Mouse (Mus musculus) layer of hippocampus, adult 2 months (tissue): ENCODE data around the gene Hdac2. TPM values are rescaled to one million over a fixed set of nuclear protein-coding genes. Genes with fewer than 3 reads are reported as not detected.

ENCODE experiments used
- DNase-seq, 2 experiments: peaks; one replicate each; pipeline ENCODE4 v3.0.0; 2022; ENCODE audit warnings: low spot score in 2 of 2
- H3K27ac ChIP-seq: fragments of 200-600 bp; 2 replicates; pipeline ENCODE4 v1.8.1; 2022
- H3K4me3 ChIP-seq: fragments of 200-600 bp; 2 replicates; pipeline ENCODE4 v1.8.1; 2022; ENCODE audit warnings: mild to moderate bottlenecking
- CTCF ChIP-seq: fragments of 200-600 bp; conservative IDR thresholded peaks from 2 replicates; pipeline ENCODE4 v1.8.1; 2022; ENCODE audit warnings: antibody characterized with exemption, mild to moderate bottlenecking, moderate library complexity
- long read RNA-seq, 2 experiments: library from polyadenylated mRNA; stranded (forward); transcript quantifications; one replicate each; pipeline ENCODE4 v2.0.0; 2021; ENCODE audit warnings: borderline mapping rate in 2 of 2
- total RNA-seq, 2 experiments: library from RNA; stranded (reverse); gene quantifications; 2 replicates each; pipeline ENCODE4 v1.2.3; 2021

Gene Hdac2
- total RNA-seq: 10 to 100 TPM; 91.7 to 92.2 TPM
- long read RNA-seq, experiment 1, transcript Hdac2-201 (14 exons, 2,005 nt): major isoform, 56 of 63 reads
- long read RNA-seq, experiment 1, partial matches to known transcripts: 1 of 63 reads
- long read RNA-seq, experiment 1, other reads (novel, unspliced or antisense): 5 of 63 reads
- long read RNA-seq, experiment 2, transcript Hdac2-201 (14 exons, 2,005 nt): major isoform, 106 of 114 reads
- long read RNA-seq, experiment 2, partial matches to known transcripts: 4 of 114 reads
- long read RNA-seq, experiment 2, other reads (novel, unspliced or antisense): 4 of 114 reads

DNA sequence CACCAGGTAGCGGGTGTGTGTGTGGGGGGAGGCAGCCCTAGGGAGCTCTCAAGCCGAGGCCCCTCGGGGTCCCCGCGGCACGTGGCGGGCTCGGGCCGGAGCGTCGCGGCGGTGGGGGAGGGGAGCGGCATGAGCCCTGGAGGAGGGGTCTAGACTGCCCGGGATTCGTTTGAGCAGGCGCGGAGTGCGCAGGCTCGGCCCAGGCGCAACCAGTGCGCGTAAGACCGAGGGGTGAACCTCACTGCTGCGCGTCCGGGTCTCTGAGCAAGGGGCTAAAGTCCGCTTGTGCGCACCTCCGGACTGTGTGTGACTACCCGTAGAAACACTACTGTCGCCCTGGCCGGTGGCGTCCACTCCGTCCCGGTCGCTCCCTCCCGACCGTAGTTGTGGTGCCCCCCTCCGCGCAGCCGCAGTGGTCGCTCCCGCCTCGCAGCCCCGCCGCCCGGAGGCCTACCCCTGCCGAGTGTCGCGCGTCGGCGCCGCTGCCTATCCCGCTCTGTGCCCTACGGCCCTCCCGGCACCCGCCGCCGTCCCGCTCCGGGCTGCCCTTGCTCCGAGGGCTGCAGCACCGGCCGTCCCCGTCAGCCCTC is at the start of gene Hdac2:
Hdac2 (plus strand) TSS at position 459 of the 590 bp plus-strand sequence.
- DNase-seq: peak; percentile 84 to 87
- Histone ChIP-seq H3K27ac (peak within 1 kb of the TSS; percentile 100), H3K4me3 (peak within 1 kb of the TSS; percentile 81)
- TF ChIP-seq CTCF: peak; percentile 14; the same call in 1 of the 2 replicates

DNA sequence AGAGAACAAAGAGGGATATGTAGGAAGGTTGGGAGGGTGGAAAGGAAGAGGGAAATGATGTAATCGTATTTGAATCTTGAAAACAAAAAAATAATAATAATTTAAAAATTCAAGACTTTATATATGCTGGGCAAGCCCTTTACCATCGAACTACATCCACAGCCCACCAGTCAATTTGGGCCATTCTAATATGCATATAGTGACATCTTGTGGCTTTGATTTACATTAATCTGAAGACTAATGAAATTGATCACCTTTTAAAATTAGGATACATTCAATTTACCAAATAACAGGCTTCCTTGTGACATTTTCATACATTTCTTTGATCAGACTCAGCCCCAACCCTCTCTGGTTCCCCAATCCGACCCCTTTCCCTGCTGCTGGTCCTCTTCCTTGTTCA is 46.1 kb upstream of the Hdac2 start:
- no peak overlapping the region for H3K4me3 ChIP-seq
- no peak for DNase-seq
- TF ChIP-seq CTCF: peak; percentile 43
- H3K27ac ChIP-seq: no peak overlapping the region

DNA sequence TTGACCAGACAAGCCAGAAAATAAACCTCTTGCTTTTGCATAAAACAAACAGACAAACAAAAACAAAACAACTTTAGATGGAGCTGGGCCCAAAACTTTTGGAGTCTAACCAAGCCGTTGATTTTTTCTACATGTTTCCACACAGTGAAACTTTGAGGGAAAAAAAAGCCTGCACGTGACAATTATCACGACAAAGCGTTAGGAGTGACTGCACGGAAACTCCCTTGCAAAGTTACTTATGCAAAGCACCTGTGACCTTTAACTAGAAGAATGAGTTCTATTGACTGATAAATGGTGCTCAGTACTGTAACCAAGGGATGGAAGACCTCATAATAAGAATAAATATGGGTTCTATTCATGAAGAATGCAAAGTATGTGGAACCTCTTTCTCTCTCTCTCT is 38.5 kb upstream of the Hdac2 start:
- DNase-seq: no peak
- no peak for TF ChIP-seq CTCF
- Histone ChIP-seq H3K4me3 (no peak overlapping the region), H3K27ac (no peak overlapping the region)

DNA sequence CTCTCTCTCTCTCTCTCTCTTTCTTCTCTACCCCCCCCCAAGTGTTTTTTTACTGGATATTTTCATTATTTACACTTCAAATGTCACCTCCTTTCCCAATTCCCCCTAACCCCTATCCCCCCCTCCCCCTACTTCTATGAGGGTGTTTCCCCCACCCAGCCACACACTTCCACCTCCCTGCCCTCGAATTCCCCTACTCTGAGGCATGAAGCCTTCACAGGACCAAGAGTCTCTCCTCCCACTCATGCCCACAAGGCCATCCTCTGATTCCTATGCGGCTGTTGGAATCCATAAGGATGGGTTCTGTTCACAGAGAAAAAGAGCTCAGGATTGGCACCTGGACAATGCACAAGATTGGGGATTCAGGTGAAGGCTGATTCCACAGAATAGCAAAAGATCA is 38.1 kb upstream of the Hdac2 start:
- Histone ChIP-seq H3K27ac (no peak overlapping the region), H3K4me3 (no peak overlapping the region)
- no peak for DNase-seq
- TF ChIP-seq CTCF: no peak

DNA sequence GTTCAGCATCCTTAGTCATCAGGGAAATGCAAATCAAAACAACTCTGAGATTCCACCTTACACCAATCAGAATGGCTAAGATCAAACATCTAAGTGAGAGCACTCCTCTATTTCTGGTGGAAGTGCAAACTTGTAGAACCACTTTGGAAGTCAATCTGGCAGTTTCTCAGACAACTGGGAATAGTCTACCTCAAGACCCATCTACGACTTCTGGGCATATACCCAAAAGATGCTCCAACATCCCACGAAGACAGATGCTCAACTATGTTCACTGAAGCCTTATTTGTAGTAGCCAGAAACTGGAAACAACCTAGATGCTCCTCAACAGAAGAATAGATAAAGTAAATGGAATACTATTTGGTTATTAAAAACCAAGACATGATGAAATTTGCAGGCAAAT is 22.6 kb upstream of the Hdac2 start:
- H3K4me3 ChIP-seq: no peak overlapping the region
- no peak overlapping the region for H3K27ac ChIP-seq
- DNase-seq: no peak
- no peak for TF ChIP-seq CTCF

DNA sequence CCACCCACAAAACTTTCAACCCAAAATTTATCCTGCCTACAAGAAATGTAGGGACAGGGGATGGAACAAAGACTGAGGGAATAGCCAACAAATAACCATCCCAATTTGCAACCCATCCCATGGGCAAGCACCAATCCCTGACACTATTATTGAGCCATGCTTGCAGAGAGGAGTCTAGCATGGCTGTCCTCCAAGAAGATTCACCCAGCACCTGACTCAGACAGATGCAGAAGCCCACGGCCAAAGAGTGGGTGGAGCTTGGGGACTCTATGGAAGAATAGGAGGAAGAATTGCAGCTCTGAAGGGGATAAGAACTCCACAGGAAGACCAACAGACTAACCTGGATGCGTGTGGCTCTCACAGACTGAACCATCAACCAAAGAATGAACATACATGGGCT is 21.7 kb upstream of the Hdac2 start:
- DNase-seq: no peak
- Histone ChIP-seq H3K27ac (no peak overlapping the region), H3K4me3 (no peak overlapping the region)
- TF ChIP-seq CTCF: no peak

DNA sequence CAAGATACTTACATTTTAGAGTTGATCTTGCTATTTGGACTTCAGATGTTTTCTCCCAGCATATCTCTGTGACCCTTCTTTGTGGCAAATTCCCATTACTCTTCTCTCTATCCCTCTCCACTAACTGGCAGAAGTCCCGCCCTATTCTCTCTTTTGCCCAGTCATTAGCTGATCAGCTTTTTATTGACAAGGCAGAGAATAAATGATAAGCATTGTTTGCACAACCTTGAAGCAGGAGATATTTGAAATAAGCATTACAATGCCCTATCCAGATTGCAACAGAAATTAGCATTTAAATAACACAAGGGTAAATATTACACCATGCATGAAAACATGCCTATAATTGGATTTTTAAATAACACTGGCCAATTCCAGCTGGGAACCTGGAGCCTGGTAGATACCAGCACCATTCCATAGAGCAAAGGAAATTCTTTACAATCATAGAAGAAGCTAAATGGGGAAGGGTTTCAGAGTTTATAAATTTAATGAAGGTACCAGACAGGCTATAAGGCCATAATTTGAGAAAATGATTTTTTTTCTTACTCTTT is 14.7 kb upstream of the Hdac2 start:
- no peak for TF ChIP-seq CTCF
- DNase-seq: no peak
- Histone ChIP-seq H3K4me3 (no peak overlapping the region), H3K27ac (no peak overlapping the region)

DNA sequence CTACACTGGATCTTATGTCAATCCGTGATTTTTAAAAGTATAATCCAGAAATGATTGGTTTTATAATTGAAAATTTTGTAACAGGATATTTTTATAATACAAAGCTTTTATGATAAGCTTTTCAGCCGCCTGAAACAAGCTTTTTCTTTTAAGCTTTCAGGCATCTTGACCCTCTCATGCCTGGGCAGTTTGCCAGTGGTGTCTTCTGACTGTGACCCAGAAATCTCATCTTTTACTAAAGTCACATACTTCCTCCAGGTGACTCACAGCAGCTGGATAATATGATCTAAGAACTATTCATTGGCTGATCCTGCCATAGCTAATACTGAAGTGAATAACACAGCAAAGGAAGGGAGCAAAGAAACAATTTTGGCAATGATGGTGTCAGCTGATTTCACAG is 9.9 kb upstream of the Hdac2 start:
- no peak overlapping the region for H3K27ac ChIP-seq

DNA sequence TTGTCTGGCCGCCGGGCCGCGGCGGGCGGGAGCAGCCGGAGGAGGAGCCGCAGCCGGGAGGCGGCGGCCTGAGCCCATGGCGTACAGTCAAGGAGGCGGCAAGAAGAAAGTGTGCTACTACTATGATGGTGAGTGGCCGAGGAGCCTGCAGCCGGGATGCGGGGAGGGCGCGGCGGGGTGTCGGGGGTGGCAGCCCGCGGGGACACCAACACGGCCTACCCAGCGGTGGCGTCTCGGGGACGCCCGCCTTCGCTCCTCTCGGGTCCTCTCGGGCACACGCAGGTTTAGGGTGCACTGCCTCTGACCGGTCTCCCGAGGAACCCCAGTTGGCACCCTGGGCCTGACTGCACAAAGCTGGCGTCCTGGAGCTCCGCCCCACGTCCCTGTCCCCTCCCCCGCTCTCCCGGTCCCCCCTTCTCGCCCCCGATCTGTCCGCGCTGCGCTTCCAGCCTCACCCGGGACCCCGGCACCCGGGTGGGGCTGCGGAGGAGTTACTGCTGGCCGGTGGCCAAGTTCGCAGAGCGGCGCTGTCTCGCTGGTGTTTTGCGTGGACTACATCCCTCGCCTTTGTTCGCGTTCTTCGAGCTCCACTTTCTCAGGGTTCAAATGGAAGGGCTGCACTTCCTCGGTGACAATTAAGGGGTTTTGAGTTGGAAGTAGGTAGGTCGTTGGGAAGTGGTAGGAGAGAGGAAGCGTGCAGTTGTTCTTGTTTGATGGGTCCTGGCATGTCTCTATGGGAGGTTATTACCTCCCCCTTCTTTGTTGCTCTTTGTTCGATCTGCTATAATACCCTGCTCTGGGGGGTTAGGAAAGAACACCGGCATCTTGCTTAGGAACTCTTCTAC is 554 bp downstream of the Hdac2 start:
- peak overlapping the region; percentile 81 for H3K4me3 ChIP-seq
- H3K27ac ChIP-seq: peak overlapping the region; percentile 100
- no peak for TF ChIP-seq CTCF
- DNase-seq: peak; percentile 35 to 61

More for the DNA sequence above, 9.9 kb upstream of the Hdac2 start:
- no peak for TF ChIP-seq CTCF
- DNase-seq: no peak
- H3K4me3 ChIP-seq: no peak overlapping the region

DNA sequence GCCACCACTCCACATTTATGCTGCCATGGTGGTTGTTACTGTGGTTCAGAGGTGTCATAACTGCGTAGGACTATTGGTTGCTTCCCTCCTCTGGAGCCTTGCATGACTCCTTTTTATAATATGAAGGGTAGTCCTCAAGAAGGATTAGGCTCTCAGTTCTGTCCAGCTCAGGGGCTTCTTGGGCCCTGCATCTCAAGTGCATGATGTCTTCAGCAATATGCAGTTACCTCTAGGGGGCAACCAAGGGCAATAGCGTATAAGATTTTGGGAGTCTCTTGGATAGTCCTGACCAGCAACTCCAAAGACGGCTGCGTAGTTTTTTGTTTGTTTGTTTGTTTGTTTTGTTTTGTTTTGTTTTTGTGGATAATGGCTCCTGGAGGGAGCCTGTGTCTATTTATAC is 7.5 kb downstream of the Hdac2 start:
- H3K4me3 ChIP-seq: no peak overlapping the region
- peak; percentile 58 for TF ChIP-seq CTCF
- no peak overlapping the region for H3K27ac ChIP-seq
- DNase-seq: no peak

DNA sequence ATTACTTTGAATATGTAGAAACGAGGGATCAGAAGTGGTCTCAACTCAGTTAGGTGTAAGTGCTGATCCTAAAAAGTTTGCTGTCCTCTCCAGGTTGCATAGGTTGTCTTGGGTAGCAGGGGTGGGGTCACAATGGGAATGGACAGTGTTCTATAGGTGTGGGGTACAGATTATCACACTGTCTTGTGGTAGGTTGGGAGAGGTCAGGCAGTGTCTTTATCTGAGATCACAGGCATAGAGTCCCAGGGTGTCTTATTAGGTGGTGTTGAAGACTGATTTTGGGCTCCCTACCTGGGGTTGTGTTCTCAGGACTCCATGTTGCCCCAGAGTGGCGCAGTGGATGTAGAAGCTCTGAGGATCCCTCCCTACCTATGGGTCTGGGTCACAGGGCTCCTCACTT is 17.8 kb downstream of the Hdac2 start:
- no peak for TF ChIP-seq CTCF
- Histone ChIP-seq H3K4me3 (no peak overlapping the region), H3K27ac (no peak overlapping the region)
- no peak for DNase-seq

DNA sequence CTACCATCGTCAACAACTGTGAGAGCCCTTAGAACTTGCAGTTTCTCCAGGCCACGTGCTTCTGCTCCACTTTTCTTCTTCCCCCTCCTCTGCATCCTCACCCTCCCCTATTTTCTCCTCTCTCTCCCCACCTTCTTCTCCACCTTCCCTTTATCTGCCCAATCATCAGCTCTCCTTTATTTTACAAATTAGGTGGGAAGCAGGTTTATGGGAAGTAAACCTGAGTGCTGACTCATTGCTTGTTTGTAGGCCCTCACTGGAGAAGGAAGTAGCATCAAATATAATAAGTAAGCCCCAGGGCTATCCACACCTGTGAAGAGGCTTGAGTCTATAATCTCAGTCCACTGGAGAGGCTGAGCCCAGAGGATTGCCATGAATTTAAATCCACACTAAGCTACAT is 26.5 kb downstream of the Hdac2 start:
- no peak for TF ChIP-seq CTCF
- no peak for DNase-seq
- H3K4me3 ChIP-seq: no peak overlapping the region
- H3K27ac ChIP-seq: no peak overlapping the region

DNA sequence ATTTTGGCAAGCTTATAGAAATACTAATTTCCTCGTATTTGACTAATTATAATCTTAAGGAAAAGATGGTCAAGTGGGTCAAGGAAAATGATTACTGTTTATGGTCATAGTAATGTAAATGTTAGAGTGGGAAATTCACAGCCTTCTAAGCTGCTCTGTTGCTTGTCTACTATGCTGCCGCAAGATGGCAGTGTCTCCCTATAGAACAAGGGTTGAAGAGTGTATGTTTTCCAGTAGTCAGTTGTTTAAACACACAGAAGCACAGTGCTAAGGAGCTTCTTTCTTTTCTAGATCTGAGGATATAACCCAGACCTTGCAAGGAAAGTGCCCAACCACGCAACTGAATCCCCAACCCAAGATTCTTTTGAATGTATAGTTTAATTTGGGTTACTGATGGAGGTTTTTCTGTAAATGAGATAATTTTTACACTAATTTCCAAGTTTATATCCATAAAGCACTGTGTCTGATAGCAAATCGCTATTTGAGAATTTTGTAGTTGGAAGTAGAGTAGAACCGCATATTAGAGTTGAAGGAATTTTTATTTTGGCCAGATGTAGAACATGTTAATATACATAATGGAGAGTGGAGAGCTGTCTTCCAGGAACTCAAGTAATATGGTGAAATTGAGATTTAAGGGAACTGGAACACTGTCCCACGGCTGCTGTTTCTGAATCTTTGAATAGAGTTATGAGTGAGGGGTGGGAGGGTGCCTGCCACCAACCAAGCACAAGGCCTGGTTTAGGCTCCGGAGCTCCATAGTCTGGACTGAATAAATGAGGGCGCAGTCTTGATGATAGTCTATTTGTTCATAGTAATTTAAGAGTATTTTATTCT is 40.1 kb downstream of the Hdac2 start:
- H3K27ac ChIP-seq: no peak overlapping the region
- H3K4me3 ChIP-seq: no peak overlapping the region
- TF ChIP-seq CTCF: peak; percentile 95
- DNase-seq: peak; percentile 40 to 79
